Mouse (Mus musculus): ENCODE measurements around the gene Cenpb.

Gene Cenpb

GRCm38 (mm10) chr2:131166172-131166571 lies 13.7 kb downstream of the Cenpb start:
- DNase-seq (ENCODE audit: low spot score in 2 of 2): no peak

GRCm38 (mm10) chr2:131163924-131164323 lies 15.9 kb downstream of the Cenpb start:
- DNase-seq (ENCODE audit: low spot score in 2 of 2): no peak

- no peak for DNase-seq (ENCODE audit: low spot score in 2 of 2)
Measured at GRCm38 (mm10) chr2:131160671-131161111, 19.2 kb downstream of the Cenpb start.

- DNase-seq (ENCODE audit: low spot score in 2 of 2): peak; percentile 95 to 96
Measured at GRCm38 (mm10) chr2:131159938-131160581, 19.8 kb downstream of the Cenpb start, which contains the start of gene 1700037H04Rik. TSS of gene 1700037H04Rik (minus strand) at chr2:131160081.

- DNase-seq (ENCODE audit: low spot score in 2 of 2): peak in 1 of 2 experiments; percentile 30
Measured at GRCm38 (mm10) chr2:131159491-131159910, 20.4 kb downstream of the Cenpb start.

- DNase-seq (ENCODE audit: low spot score in 2 of 2): no peak
Measured at GRCm38 (mm10) chr2:131156987-131157386, 22.9 kb downstream of the Cenpb start.

- DNase-seq (ENCODE audit: low spot score in 2 of 2): no peak
Measured at GRCm38 (mm10) chr2:131154036-131154435, 25.8 kb downstream of the Cenpb start.

GRCm38 (mm10) chr2:131152166-131152730 lies 27.6 kb downstream of the Cenpb start:
- no peak for DNase-seq (ENCODE audit: low spot score in 2 of 2)

GRCm38 (mm10) chr2:131149254-131149578 lies 30.7 kb downstream of the Cenpb start:
- DNase-seq (ENCODE audit: low spot score in 2 of 2): no peak

- DNase-seq (ENCODE audit: low spot score in 2 of 2): no peak
Measured at GRCm38 (mm10) chr2:131148353-131149253, 31.3 kb downstream of the Cenpb start.

- no peak for DNase-seq (ENCODE audit: low spot score in 2 of 2)
Measured at GRCm38 (mm10) chr2:131147043-131147365, 32.9 kb downstream of the Cenpb start.

- peak in 1 of 2 experiments; percentile 25 for DNase-seq (ENCODE audit: low spot score in 2 of 2)
Measured at GRCm38 (mm10) chr2:131146193-131147042, 33.4 kb downstream of the Cenpb start.

- DNase-seq (ENCODE audit: low spot score in 2 of 2): no peak
Measured at GRCm38 (mm10) chr2:131145536-131145935, 34.3 kb downstream of the Cenpb start.

GRCm38 (mm10) chr2:131145121-131145520 lies 34.7 kb downstream of the Cenpb start:
- DNase-seq (ENCODE audit: low spot score in 2 of 2): no peak

- no peak for DNase-seq (ENCODE audit: low spot score in 2 of 2)
Measured at GRCm38 (mm10) chr2:131143007-131143780, 36.7 kb downstream of the Cenpb start.

- peak in 1 of 2 experiments; percentile 15 for DNase-seq (ENCODE audit: low spot score in 2 of 2)
Measured at GRCm38 (mm10) chr2:131142592-131142991, 37.3 kb downstream of the Cenpb start.

- DNase-seq (ENCODE audit: low spot score in 2 of 2): no peak
Measured at GRCm38 (mm10) chr2:131141336-131141986, 38.4 kb downstream of the Cenpb start.

- DNase-seq (ENCODE audit: low spot score in 2 of 2): no peak
Measured at GRCm38 (mm10) chr2:131140533-131140905, 39.3 kb downstream of the Cenpb start.

- no peak for DNase-seq (ENCODE audit: low spot score in 2 of 2)
Measured at GRCm38 (mm10) chr2:131139886-131140532, 39.9 kb downstream of the Cenpb start.

GRCm38 (mm10) chr2:131139287-131139686 lies 40.6 kb downstream of the Cenpb start:
- no peak for DNase-seq (ENCODE audit: low spot score in 2 of 2)

Data from right cerebral cortex, postnatal 36 days (tissue).